Mouse (Mus musculus): ENCODE measurements at regions not wholly inside any gene's neighbourhood (a gene's known extent, or its start where the extent isn't known, plus 50 kb on each side); places are given as distances from the start of the nearest gene placed in this dataset.

DNA sequence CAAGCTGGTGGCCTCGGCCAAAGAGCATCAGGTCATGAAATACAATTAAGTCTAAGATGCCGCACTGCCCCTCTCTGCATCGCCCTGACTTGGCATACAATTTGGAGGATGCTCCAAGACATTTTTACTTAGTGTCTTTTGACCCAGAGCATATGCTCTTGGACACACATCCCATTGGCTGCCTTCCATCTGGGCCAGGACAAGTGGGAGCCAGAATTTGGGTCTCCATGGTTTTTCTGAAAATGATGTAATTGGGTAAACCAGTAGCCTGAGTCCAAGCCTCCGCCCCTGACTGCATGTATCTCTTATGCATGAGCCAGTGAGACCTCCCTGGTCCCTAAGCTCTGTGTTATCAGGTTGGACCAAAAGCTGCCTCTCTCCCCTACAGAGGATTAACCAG, 117.1 kb upstream of the Rpl38 start:
- no peak for DNase-seq

DNA sequence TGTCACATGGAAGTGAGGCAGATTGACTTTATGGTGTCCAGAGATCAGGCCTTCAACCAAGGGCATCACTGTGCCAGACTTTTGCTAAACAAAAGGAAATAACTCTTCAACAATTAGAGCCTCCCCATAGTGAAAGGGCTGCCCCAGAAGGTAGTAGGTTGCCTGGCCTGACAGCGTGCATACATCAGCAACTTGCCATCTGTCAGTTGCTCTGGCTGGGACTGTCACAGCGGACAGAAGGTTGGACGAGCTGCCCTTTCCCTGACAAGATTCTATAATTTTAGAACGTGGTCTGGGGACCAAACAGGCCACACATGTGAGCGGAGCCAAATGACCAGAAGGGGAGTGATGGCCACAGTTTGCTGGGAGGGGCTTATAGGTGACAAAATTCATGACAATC, 119.7 kb upstream of the Rpl38 start:
- no peak for DNase-seq

DNA sequence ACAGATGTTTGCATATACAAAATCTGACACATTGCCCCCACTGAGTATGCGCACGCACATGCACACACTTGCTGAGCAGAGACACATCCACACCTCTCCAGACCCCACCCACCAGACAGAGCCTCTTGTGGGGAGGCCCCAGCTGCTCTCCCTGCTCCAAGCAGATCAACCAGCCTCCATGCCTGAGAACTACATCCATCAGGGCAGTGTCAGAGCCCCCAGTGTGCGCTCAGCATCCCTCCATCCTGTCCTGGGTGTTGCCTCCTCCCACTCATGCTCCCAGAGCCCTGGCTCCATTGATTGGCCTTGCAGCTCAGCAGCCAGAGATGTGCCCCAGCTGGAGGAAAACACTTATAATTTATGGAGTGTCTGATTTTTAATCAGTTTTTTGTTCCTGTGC, 124.1 kb upstream of the Rpl38 start:
- no peak for DNase-seq

DNA sequence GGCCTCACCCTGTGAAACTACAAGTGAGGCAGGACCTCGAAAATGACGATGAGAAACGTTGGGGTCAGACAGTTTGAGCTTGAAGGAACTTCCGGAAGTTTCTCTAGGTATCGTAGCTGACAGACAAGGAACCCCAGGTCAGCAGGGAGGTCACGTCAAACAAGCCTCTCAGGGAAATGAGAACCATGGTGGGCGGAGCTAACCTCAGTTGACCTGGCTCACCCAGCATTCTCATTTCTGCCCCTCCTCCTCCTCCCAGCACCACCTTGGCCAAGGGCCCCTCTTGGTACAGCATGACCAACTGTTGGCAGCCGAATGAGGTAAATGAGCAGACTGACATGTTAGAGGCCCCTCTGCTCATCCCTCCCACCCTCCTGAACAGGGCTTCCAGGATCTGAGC, 126.2 kb upstream of the Rpl38 start:
- no peak for DNase-seq

DNA sequence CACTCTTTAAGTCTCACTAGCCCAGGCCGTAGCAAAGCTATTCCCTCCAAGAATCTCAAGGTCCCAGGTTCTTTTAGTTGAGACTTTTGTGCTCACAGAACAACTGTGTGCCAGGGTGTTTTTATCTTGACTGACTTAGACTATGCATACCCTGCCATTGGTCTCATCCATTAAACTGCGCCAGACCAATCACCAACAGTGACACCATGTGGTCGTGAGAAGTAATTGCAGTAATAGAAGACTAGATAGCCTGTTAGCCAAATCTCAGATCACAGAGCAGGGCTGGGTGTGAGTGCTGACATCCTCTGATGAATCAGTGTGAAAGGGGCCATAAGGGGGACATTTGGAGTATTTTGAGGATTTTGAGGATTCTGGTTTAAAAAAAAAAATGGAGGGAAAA, 127.8 kb upstream of the Rpl38 start:
- no peak for DNase-seq

DNA sequence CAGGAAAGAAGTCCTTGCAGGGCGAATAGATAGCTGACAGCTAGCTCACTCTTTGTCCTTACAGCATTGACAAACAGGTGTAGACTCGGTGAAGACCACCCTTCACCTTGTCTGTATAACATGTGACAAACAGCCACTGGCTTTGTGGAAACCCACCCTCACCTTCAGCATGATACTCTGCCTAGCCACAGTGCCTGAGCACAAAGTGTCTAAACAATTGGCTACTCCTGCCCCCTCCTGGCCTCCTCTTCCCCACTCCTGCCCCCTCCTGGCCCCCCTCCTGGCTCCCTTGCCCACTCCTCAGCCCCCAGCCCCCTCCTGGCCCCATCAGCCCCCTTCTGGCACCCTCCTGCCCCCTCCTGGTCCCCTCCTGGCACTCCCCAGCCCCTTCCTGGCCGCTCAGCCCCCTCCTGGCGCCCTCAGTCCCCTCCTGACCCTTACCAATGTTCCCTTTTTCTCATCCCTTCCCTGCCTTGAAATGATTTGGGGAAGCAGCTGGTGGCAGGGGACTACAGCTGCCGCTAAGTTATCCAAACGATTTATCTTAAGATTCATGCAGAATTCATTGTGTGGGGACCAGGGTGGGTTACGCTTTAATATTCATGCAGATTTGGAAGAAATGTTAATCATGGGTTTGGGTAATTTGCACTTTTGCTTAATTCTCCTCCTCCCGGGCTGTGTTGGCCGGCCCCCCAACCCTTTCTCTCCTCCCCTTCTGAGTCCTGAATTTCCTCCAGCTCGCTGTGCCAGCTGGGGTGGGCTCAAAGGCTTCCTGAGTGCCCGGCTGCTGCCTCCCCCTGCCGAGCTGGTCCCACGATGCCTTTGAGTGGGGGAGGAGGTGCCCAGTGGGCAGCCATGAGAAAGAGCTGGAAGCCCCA, 131.5 kb upstream of the Rpl38 start:
- DNase-seq = no peak

DNA sequence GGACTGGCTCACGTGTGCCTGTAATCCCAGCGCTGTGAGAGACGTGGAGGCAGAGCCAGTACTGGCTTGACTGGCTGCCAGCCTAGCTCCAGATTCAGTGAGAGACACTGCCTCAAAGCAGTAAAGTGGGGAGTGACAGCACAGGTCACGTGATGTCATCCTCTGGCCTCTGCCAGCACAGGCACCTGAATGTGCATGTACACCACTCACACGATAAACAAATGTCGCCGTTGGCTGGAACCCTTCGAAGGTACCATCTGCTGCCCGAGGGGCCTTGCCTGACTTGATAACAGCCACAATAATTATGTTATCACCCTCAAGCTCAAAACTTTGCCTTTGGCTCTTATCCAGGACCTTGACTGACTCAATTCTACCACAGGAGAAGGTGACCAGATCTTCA, 132.4 kb upstream of the Rpl38 start:
- no peak for DNase-seq

DNA sequence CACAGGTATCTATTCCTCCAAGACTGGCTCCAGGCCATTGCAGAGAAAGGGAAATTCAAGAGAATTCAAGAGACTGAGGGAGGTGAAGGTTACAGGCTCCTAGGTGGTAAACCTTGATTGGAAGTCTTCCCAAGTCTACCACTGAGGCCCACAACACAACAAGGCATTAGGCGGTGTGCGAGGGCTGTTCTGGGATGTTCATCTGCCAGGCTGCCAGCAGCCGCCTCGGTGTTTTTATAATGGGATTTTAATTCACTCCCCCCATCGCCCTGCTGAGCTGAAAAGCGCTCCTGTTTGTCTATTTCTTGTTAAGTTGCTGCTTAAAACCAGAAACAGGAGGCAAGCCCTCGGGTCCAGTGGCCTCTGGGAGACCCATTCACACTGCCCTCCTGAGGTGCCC, 133.9 kb upstream of the Rpl38 start:
- DNase-seq = no peak

DNA sequence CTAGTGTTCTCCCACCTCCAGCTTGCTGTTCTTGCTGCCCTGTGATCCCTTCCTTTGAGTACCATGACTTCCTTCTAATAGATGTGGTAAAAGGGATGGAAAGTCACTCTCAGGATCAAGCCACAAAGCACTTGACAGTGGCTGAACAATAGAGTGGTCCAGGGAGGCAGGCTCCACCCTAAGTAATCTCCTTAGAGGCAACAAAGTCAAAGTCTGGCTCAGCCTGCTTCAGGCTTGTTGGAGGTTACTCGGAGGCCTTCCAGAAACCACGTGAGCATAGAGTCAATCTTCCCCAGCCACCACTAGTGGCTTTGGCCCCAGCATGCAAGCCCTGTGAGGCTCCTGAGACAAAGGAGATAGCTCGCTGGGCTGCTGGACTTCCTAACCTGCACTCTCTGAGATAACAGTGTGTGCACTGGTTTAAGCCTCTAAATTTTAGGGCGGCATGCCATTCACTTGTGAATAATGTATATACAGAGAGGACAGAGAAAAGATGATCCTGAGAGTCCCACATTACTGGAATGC, 137.0 kb upstream of the Rpl38 start:
- DNase-seq = no peak

DNA sequence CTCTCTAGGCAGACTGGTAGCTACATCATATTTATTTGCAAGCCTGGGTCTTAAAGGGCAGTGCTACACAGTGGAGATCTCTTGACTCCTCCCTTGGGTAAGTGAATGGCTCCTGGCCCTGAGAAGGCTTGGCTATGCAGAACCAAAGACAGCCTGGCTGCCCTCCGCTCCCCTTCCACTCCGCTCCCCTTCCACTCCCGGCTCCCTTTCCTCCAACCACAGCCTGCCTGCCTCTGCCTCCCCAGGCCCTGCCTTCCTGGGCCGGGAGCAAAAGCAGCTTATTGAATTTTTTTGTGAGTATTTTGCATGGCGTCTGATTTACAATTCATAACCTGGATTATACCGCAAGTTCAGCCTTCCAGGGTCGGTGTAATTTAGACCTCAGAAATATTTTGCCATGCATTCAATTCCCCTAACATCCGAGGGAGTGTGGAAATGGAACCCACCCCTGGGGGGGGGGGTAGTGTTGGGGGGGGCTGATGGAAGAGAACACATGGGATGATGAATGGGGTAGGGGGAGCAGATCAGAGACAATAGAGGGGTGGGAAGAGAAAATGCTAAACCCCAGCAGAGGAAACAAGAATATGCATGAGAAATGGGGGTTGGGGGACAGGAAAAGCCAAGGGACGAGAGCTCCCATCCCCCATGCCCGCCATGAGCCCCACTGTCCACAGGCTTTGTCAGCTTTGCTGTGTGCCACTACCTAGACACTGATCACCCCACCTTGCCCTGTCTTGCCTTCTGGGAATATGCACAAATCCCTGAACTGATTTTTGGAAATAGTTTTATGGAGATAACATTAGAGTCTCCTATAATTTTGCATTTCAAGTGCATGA, 139.2 kb upstream of the Rpl38 start:
- no peak for DNase-seq

DNA sequence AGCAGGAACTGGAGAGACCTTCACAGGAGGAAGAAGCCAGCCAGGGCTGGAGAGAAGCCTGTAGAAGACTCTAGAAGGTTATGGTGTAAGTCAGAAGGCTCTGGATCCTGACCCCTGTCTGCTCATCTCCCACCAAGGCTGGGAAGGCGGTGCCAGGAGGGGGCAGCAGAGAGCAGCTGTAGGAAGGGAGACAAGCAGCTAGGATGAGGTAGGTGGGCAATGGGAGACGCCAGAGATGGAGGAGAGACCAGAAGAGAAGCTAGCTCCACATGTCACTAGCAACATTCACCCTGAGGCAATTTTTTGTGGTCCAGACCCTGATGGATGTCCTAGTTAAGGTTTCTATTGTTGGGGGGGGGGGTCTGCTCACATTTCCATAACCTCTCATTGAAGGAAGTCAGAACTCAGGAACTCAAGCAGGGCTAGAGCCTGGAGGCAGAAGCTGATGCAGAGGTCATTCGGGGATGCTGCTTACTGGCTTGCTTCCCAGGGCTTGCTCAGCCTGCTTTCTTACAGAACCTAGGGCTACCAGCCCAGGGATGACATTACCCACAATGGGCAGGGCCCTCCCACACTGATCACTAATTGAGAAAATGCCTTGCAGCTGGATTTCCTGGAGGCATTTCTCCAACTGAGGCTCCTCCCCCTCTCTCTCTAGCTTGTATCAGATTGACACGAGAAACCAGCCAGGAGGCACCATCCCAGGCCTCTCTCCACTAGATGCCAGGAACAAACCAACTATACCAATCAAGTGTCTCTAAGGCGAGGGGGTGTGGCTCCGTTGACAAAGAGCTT, 144.7 kb upstream of the Rpl38 start:
- DNase-seq = peak; percentile 39

DNA sequence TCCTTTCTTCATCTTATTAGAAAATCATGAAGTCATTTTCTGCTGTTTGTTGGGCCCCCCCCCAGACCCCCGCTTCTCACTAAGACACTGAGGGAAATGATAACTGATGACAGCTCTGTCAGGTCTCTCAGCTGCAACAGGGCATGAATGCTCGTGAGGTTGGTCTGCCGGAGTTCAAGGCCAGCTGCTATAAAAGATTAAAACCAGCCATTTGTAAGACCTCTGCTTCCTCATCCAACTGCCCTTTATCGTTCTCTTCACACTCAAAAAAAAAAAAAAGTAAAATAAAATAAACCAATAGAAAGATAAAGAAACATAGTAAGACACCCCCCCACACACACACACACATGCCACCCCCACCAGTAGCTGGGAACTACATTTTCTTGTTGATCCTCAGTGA, 153.0 kb upstream of the Rpl38 start:
- DNase-seq = no peak

DNA sequence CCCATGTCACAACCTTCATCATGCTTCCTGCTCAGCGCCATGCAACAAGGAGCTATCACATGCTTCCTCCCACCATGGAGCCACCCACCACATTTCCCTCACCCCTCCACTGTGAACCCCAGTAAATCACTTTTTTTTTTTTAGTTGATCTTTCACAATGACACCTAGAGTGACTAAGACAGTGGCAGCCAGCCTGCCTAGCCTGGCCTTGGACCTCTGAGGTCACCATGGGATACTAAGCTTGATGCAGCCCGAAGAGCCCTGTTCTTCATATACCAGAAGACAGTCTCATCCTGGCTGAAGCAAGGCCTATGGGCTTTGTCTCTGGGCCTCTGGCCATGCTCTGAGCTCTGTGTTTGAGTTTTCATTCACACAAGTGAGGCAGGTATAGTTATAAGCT, 154.2 kb upstream of the Rpl38 start:
- no peak for DNase-seq

DNA sequence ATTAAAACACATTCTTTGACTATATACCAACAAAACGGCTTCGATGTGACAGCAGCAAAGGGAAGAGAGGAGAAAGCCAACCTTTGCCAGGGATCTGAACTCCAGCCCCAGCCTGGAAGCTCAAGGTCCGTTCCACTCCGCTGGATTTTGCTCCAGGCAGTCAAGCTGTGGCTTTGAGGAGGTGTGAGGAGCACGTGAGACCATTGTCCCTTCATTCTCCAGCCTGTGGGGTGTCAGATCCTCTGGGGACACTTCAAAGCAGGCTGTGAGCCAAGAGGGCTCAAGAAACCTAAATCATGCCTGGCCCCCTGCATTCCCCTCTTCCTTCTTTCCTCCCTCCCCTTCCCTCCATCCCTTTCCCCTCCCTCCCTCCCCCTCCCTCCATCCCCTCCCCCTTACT, 154.9 kb upstream of the Rpl38 start:
- no peak for DNase-seq

DNA sequence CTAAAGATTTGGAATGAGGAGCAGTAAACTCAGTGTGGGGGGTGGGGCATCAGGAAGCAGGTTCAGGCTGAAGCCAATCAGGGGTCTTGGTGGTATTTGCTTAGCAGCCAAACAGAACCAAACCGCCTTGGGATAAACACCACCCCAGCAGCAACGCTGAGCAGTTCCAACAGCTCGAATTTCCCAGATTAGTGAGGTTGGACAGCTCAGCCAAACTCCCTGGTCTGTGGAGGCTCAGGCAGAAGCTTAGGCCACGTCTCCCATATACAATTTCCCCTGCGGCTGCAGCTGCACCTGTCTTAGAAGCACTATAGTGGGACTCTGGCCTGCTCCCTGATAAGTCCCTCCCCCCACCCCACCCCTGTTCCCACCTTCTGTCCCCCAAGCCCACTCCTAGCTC, 156.3 kb upstream of the Rpl38 start:
- DNase-seq = no peak

DNA sequence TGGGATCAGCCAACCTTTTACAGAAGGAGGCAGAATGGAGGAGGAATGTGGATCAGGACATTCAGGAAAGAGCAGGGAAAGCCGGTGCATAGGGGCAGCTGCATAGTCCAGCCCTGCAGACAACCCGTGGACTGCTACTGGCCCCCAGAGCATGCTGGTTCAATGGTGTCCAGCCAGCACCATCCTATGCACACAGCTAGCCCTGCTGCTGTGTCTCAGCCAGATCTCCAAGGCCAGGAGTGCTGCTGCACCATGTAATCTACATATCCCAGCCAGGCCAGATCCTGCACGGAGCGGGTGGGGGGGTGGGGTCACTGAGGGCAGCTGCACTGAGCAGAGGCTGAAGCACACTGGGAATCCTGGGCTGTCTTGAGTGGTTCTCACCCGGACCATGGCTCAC, 165.8 kb upstream of the Rpl38 start:
- DNase-seq = no peak

DNA sequence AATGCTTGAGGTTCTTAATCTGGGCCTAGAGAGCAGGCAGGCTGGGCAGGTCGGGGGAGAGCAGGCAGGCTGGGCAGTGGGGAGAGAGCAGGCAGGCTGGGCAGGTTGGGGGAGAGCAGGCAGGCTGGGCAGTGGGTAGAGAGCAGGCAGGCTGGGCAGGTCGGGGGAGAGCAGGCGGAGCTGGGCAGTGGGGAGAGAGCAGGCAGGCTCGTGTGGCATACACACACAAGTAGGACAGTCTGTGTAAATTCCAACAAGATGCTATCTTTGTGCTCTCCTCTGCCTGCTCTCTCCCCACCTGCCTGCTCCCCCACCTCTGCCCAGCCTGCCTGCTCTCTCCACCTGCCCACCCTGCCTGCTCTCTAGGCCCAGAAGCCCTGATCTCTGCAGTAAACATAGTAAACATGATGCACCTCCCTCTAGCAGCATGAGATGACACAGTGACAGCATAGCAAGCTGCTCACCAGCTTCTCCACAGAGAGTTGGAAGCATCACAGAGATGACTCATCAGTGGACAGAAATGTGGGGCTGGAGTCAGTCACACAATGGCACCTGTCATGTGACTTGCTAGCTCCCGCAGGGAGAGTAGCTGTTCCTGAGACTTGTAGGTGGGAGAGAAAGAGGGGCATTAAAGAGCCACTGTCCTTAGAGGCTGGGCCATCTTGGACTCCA, 166.3 kb upstream of the Rpl38 start:
- DNase-seq = no peak

DNA sequence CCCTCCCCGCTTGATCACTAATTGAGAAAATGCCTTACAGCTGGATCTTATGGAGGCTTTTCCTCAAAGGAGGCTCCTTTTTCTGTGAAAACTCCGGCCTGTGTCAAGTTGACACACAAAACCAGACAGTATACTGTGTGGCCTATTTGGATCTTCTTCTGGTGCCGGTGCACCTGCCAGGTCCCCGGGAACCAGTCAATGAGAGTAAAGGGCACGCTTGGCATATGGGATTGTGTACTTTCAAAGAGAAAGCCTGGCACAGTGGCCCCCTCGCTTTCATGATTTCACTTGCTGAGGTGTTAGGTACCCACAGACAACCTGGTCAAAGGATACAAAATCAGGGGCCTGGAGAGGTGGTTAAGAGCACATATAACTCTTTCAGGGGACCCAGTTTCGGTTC, 167.9 kb upstream of the Rpl38 start:
- no peak for DNase-seq

DNA sequence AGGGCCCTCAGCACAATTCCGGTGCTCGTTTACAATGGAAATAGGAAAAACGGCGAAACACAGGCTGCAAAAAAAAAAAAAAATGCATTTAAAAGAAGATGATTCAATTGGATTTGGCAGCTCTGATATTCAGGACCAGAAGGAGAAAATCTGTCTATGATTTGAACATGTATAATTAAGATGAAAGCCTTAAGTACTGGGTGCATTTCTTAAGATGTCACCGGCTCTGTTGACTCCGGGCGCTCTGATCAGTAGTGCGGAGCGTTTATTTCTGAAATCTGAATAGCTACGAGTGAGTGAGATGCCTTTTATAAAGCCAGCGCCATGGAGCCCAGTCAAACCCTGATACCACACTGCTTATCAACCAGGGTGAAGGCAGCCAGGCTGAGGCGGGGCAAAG, 168.7 kb upstream of the Rpl38 start:
- DNase-seq = no peak

DNA sequence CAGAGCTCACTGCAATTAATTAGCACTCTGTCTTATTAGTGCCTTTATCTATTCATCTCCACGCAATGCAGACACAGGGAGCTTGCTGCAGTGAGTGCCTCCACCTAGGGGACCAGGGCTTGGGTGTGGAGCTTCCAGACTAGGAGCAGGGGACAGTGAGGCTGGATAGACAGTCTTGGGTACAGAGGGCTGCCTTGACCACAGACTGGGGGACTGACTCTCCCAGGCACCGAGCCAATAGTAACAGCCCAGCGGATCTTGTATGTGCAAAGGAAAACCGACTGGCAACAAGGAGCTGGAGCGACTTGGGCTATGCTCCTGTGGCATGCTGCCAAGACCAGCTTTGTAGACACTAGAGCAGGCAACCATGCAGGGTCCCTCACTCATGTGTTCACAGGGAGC, 172.8 kb upstream of the Rpl38 start:
- DNase-seq = no peak

DNA sequence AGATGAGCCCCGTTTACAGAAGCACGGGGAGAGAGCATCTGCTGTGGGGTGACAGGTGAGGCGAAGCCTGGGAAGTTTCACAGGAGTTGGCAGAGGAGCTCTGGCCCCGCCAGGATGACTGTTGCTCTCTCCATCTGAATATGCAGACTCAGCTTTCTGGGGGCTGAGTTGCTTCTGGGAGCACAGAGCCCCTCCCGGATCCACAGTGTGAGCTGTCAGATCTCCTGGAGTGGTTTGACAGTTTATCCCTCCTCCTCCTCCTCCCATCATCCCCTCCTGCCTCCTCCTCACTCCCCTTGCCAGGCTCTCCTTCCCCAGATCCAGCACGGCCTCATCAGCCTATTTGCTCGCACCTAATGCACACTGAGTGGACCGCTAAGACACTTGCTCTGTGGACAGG, 181.9 kb upstream of the Rpl38 start:
- no peak for DNase-seq

DNA sequence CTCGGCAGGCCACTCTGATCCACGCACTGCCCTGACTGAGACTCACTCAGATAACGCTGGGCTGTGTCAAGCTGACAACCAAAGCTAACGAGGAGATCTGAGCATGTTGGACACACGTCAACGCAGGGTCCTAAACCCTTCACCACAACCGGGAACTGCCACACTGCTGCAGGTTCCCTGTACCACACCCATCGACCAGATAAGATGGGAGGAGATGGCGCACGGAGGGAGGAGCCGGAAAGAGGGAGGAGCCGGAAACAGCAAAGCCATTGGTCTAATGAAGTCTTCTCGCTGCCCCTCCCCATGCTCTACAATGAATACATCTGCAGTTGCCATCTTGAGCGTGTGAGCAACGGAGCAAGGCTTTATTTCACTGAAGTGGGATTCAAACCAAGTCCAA, 182.9 kb upstream of the Rpl38 start:
- no peak for DNase-seq
